Mouse (Mus musculus) cerebellum, adult 11 months (tissue): ENCODE results near the gene Gga3.

ENCODE experiments used
- DNase-seq: peaks from one replicate; pipeline ENCODE4 v3.0.0; 2022

Gene Gga3

GRCm38 (mm10) chr11:115630532-115631504, 27.0 kb upstream of the Gga3 start:
- DNase-seq: no peak

- DNase-seq: no peak
These were observed 26.1 kb upstream of the Gga3 start for GRCm38 (mm10) chr11:115629734-115630531.

- DNase-seq: no peak
These were observed 24.7 kb upstream of the Gga3 start for GRCm38 (mm10) chr11:115628465-115629101.

- DNase-seq: peak; percentile 99
These were observed 24.0 kb upstream of the Gga3 start, which contains the start of gene Slc25a19 for GRCm38 (mm10) chr11:115627705-115628464. Gene Slc25a19, minus strand, starts transcription at chr11:115628295.

GRCm38 (mm10) chr11:115626824-115627616, 23.2 kb upstream of the Gga3 start:
- no peak for DNase-seq

- no peak for DNase-seq
These were observed 22.0 kb upstream of the Gga3 start for GRCm38 (mm10) chr11:115625877-115626276.

- no peak for DNase-seq
These were observed 19.7 kb upstream of the Gga3 start for GRCm38 (mm10) chr11:115623487-115624070.

GRCm38 (mm10) chr11:115619949-115620348, 16.1 kb upstream of the Gga3 start:
- DNase-seq: no peak

GRCm38 (mm10) chr11:115618732-115619516, 15.1 kb upstream of the Gga3 start:
- no peak for DNase-seq

GRCm38 (mm10) chr11:115618001-115618400, 14.2 kb upstream of the Gga3 start:
- no peak for DNase-seq

GRCm38 (mm10) chr11:115616893-115617292, 13.0 kb upstream of the Gga3 start:
- DNase-seq: no peak

GRCm38 (mm10) chr11:115616371-115616770, 12.5 kb upstream of the Gga3 start:
- no peak for DNase-seq

GRCm38 (mm10) chr11:115615875-115616274, 12.0 kb upstream of the Gga3 start:
- DNase-seq: no peak

GRCm38 (mm10) chr11:115615108-115615825, 11.4 kb upstream of the Gga3 start:
- no peak for DNase-seq

GRCm38 (mm10) chr11:115614346-115615107, 10.7 kb upstream of the Gga3 start:
- DNase-seq: no peak

GRCm38 (mm10) chr11:115613138-115613945, 9.5 kb upstream of the Gga3 start:
- DNase-seq: no peak

GRCm38 (mm10) chr11:115612410-115613137, 8.7 kb upstream of the Gga3 start, which contains the start of gene Mif4gd:
Gene Mif4gd, minus strand, starts transcription at chr11:115612969.
- peak; percentile 92 for DNase-seq
